Mouse (Mus musculus) 3T3-L1 (cell line): ENCODE results near the gene St6galnac3.

Experiments used
- DNase-seq: peaks from one replicate; pipeline ENCODE4 v3.0.0-alpha.2; 2015; ENCODE audit warnings: low read depth, low spot score

Gene St6galnac3

GRCm38 (mm10) chr3:153690553-153690952, 34.4 kb downstream of the St6galnac3 start:
- DNase-seq, result no peak

GRCm38 (mm10) chr3:153689793-153690291, 35.1 kb downstream of the St6galnac3 start:
- no peak for DNase-seq

GRCm38 (mm10) chr3:153687896-153688295, 37.1 kb downstream of the St6galnac3 start:
- no peak for DNase-seq

- DNase-seq, result no peak
Measured at GRCm38 (mm10) chr3:153684909-153685308, 40.1 kb downstream of the St6galnac3 start.

GRCm38 (mm10) chr3:153682303-153682702, 42.7 kb downstream of the St6galnac3 start:
- DNase-seq, result no peak

- DNase-seq, result no peak
Measured at GRCm38 (mm10) chr3:153681720-153682119, 43.3 kb downstream of the St6galnac3 start.

GRCm38 (mm10) chr3:153675832-153676231, 49.1 kb downstream of the St6galnac3 start:
- no peak for DNase-seq

GRCm38 (mm10) chr3:153675073-153675472, 49.9 kb downstream of the St6galnac3 start:
- DNase-seq, result no peak

GRCm38 (mm10) chr3:153674359-153674758, 50.6 kb downstream of the St6galnac3 start:
- no peak for DNase-seq

- no peak for DNase-seq
Measured at GRCm38 (mm10) chr3:153673451-153673850, 51.5 kb downstream of the St6galnac3 start.

- DNase-seq, result no peak
Measured at GRCm38 (mm10) chr3:153670953-153671674, 53.9 kb downstream of the St6galnac3 start.

GRCm38 (mm10) chr3:153669737-153670435, 55.1 kb downstream of the St6galnac3 start:
- no peak for DNase-seq

- DNase-seq, result no peak
Measured at GRCm38 (mm10) chr3:153669329-153669728, 55.6 kb downstream of the St6galnac3 start.

GRCm38 (mm10) chr3:153668447-153669290, 56.3 kb downstream of the St6galnac3 start:
- peak; percentile 34 for DNase-seq

GRCm38 (mm10) chr3:153664696-153665095, 60.3 kb downstream of the St6galnac3 start:
- no peak for DNase-seq

GRCm38 (mm10) chr3:153663841-153664427, 61.0 kb downstream of the St6galnac3 start:
- no peak for DNase-seq

GRCm38 (mm10) chr3:153662796-153663195, 62.2 kb downstream of the St6galnac3 start:
- no peak for DNase-seq

- no peak for DNase-seq
Measured at GRCm38 (mm10) chr3:153661927-153662326, 63.0 kb downstream of the St6galnac3 start.

- DNase-seq, result no peak
Measured at GRCm38 (mm10) chr3:153659575-153660168, 65.3 kb downstream of the St6galnac3 start.

- DNase-seq, result peak; percentile 20
Measured at GRCm38 (mm10) chr3:153658051-153658777, 66.8 kb downstream of the St6galnac3 start.
